Mouse (Mus musculus): Measurements from ENCODE around the gene Lin9. TPM values are rescaled to one million over a fixed set of nuclear protein-coding genes. Genes with fewer than 3 reads are reported as not detected.

The Lin9 gene
- total and polyA plus RNA-seq, 3 experiments = 0.77 to 37.3 (median 37.2) TPM

DNA sequence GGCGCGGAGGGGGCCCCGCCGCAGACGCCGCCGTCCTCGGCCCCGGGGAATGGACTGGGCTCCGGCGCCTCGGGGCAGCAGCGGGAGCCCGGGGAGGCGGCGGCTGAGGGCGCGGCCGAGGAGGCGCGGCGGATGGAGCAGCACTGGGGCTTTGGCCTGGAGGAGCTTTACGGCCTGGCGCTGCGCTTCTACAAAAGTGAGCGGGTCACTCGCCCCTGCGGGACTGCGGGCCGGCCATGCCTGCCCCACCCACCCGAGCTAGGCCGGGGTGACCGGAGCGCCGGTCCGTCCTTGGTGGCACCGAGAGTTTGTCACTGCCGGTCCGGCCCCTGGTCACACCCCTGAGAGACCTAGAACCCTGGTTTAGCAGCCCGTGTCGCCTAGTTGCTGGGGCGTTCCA, 85.2 kb downstream of the Lin9 start:
- no peak for DNase-seq (ENCODE audit: low spot score)
- Histone ChIP-seq H3K9me3 (replicated peaks) (no peaks in the 10 kb centered on the region), H3K36me3 (replicated peaks) (peaks cover 4% of the 10 kb centered on the region), H3K4me1 (ENCODE audit: insufficient read depth, low read depth, low read length) (peaks cover 70% of the 10 kb centered on the region), H3K27me3 (ENCODE audit: insufficient read depth, low read length) (no peaks in the 10 kb centered on the region), H3K4me3 (ENCODE audit: low read depth, low read length) (peak overlapping the region; percentile 96)
- TF ChIP-seq TAL1 (conservative IDR thresholded peaks at IDR 0.05; ENCODE audit: low read depth, low read length) = no peak
- TF ChIP-seq GATA1 (IDR thresholded peaks at IDR 0.05; ENCODE audit: borderline replicate concordance, low read length) = no peak
- TF ChIP-seq POLR2AphosphoS5 (IDR thresholded peaks at IDR 0.05; ENCODE audit: insufficient replicate concordance, low read depth, low read length) = no peak
- no peak for TF ChIP-seq CTCF (IDR thresholded peaks at IDR 0.05; ENCODE audit: low read depth, low read length)
- TF ChIP-seq GATA2 (IDR thresholded peaks at IDR 0.05; ENCODE audit: borderline replicate concordance, low read depth, low read length) = no peak
- no peak for ATAC-seq (ENCODE audit: extremely low read depth, insufficient number of reproducible peaks, low FRiP score, poor library complexity, severe bottlenecking)

DNA sequence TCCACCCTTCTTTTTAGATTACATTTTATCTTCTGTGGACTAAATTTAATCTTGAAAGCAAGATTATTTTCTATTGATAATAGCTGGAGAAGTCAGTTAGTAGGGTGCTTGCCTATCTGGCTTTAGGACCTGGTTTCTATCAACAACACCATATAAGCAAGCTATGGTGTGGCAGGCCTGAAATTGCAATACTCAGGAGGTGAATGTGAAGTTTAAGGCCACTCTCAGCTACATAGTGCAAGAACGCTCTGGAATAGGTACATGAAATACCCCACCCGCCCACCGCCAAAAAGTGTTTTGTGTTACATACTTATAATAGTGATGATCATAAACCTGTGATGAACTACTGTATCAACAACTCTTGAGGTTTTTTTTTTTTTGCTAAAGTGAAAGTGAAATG, 88.3 kb downstream of the Lin9 start:
- peaks cover 48% of the 10 kb centered on the region for H3K4me1 ChIP-seq (ENCODE audit: insufficient read depth, low read depth, low read length)
- no peak for DNase-seq (ENCODE audit: low spot score)

More for the DNA sequence above, 88.3 kb downstream of the Lin9 start:
- no peaks in the 10 kb centered on the region for H3K27me3 ChIP-seq (ENCODE audit: insufficient read depth, low read length)
- no peak for ATAC-seq (ENCODE audit: extremely low read depth, insufficient number of reproducible peaks, low FRiP score, poor library complexity, severe bottlenecking)
- no peak overlapping the region for H3K4me3 ChIP-seq (ENCODE audit: low read depth, low read length)
- peaks cover 14% of the 10 kb centered on the region for H3K36me3 ChIP-seq (replicated peaks)
- H3K9me3 ChIP-seq (replicated peaks) = no peaks in the 10 kb centered on the region
- TF ChIP-seq GATA1 (IDR thresholded peaks at IDR 0.05; ENCODE audit: borderline replicate concordance, low read length) = no peak
- no peak for TF ChIP-seq TAL1 (conservative IDR thresholded peaks at IDR 0.05; ENCODE audit: low read depth, low read length)
- TF ChIP-seq POLR2AphosphoS5 (IDR thresholded peaks at IDR 0.05; ENCODE audit: insufficient replicate concordance, low read depth, low read length) = no peak
- TF ChIP-seq CTCF (IDR thresholded peaks at IDR 0.05; ENCODE audit: low read depth, low read length) = no peak
- TF ChIP-seq GATA2 (IDR thresholded peaks at IDR 0.05; ENCODE audit: borderline replicate concordance, low read depth, low read length) = no peak

Other genes with a start within 250 kb of the Lin9 start
- gene Stum, start 157.6 kb upstream of the Lin9 start, total RNA-seq (2014; fragmentation: Nextera tagmentation) = not detected in 2 replicates
- gene Stum, start 157.6 kb upstream of the Lin9 start, total RNA-seq (2017) = 0.11 and 0.12 TPM in 2 replicates
- not detected in 2 replicates for gene Stum, start 157.6 kb upstream of the Lin9 start, polyA plus RNA-seq (2012)
- 75.5 and 91.1 TPM in 2 replicates for gene Parp1, start 72.2 kb upstream of the Lin9 start, total RNA-seq (2014; fragmentation: Nextera tagmentation)
- 165 and 168 TPM in 2 replicates for gene Parp1, start 72.2 kb upstream of the Lin9 start, total RNA-seq (2017)
- gene Parp1, start 72.2 kb upstream of the Lin9 start, polyA plus RNA-seq (2012) = 127 and 142 TPM in 2 replicates
- not detected in 2 replicates for gene Mixl1, start 55.9 kb downstream of the Lin9 start, total RNA-seq (2014; fragmentation: Nextera tagmentation)
- gene Mixl1, start 55.9 kb downstream of the Lin9 start, total RNA-seq (2017) = 0.11 and 0.12 TPM in 2 replicates
- not detected in 2 replicates for gene Mixl1, start 55.9 kb downstream of the Lin9 start, polyA plus RNA-seq (2012)
- gene Acbd3, start 84.9 kb downstream of the Lin9 start, total RNA-seq (2014; fragmentation: Nextera tagmentation) = 34.9 and 39.0 TPM in 2 replicates
- 47.7 and 57.1 TPM in 2 replicates for gene Acbd3, start 84.9 kb downstream of the Lin9 start, total RNA-seq (2017)
- 8.2 and 9.0 TPM in 2 replicates for gene Acbd3, start 84.9 kb downstream of the Lin9 start, polyA plus RNA-seq (2012)
- gene H3f3a, start 172.8 kb downstream of the Lin9 start, total RNA-seq (2014; fragmentation: Nextera tagmentation) = 1,182 and 1,327 TPM in 2 replicates
- gene H3f3a, start 172.8 kb downstream of the Lin9 start, total RNA-seq (2017) = 2,511 and 3,138 TPM in 2 replicates
- 1,136 and 1,527 TPM in 2 replicates for gene H3f3a, start 172.8 kb downstream of the Lin9 start, polyA plus RNA-seq (2012)
- 41.0 and 43.2 TPM in 2 replicates for gene Sde2, start 210.0 kb downstream of the Lin9 start, total RNA-seq (2014; fragmentation: Nextera tagmentation)
- 52.6 and 72.2 TPM in 2 replicates for gene Sde2, start 210.0 kb downstream of the Lin9 start, total RNA-seq (2017)
- gene Sde2, start 210.0 kb downstream of the Lin9 start, polyA plus RNA-seq (2012) = 37.2 and 51.6 TPM in 2 replicates

All from G1E (cell line).